Mouse (Mus musculus) monocyte, adult 2 months (primary cell): Measurements from ENCODE around the gene Arhgef28.
"Not testable (repeated sequence)": the region's sequence is repeated elsewhere in the genome, so short reads cannot be mapped to it uniquely, and the experiment has no call there.

Source experiments
- DNase-seq, 2 experiments: peaks; one replicate each; pipeline ENCODE4 v3.0.0; 2022; ENCODE audit warnings: low spot score in 2 of 2, low read depth in 1 of 2

The Arhgef28 gene

GRCm38 (mm10) chr13:98125666-98126065 is 80.6 kb downstream of the Arhgef28 start:
- no peak for DNase-seq

- DNase-seq, result no peak
Observed at GRCm38 (mm10) chr13:98124113-98124745, 82.0 kb downstream of the Arhgef28 start.

DNA sequence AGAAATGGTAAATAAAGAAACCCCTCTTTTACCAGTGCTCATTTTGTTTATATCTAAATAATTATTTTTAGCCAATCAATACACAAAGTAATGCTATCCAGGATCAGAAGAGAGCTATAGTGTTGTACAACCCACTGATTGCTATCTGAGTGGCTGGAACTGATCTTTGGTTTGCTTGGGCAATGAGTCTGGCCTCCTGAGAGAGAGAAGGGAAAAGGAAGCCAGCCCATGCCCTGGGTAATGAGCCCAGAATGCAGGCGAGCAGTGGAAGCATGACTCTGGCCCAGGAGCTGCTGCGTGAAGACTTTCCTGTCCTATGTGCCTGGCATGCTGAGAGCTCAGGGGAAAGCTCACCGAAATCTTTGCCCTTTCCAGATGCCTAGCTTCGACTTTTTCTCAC is 83.5 kb downstream of the Arhgef28 start:
- no peak for DNase-seq

- DNase-seq, result no peak
Observed at GRCm38 (mm10) chr13:98121993-98122392, 84.2 kb downstream of the Arhgef28 start.

GRCm38 (mm10) chr13:98121124-98121470 is 85.1 kb downstream of the Arhgef28 start:
- no peak for DNase-seq

GRCm38 (mm10) chr13:98120356-98121123 is 85.7 kb downstream of the Arhgef28 start:
- DNase-seq, result no peak

DNA sequence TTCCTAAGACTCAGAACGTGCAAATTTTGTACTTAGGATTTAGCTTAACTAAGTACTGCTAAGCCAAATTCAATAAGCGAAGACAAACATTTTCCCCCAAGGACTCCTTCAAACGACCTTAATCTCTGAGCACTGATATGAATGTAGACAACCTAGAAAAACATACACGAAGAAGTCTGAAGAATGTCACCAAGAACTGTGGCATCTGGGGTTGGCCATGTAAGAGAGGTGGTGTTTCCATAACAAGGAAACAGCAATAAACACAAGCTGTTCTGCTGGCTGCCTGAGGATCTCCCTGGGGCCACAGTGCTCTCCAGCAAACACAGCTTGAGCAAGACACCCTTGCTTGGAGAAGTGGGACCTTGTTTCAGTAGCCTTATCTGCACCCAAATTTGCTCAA is 87.9 kb downstream of the Arhgef28 start:
- no peak for DNase-seq

GRCm38 (mm10) chr13:98117566-98118254 is 88.5 kb downstream of the Arhgef28 start:
- no peak for DNase-seq

DNA sequence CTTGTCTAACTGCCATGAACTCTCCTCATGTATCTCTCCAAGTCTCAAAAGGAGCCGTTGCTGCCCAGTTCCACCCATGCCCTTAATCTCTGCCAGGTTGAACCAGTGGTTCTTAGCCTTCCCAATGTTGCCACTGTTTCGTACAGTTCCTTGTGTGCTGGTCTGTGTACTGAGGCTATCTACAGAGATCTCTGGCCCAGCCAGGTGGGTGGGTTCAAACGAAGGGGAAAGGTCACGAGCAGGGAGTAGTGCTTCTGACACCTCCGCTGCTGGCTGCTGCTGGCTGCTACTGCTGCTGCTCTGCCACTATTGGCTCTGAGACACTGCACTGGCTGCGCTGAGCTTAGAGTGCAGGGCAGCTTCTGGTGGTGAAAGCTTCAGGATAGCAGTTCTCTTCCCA is 90.6 kb downstream of the Arhgef28 start:
- no peak for DNase-seq

DNA sequence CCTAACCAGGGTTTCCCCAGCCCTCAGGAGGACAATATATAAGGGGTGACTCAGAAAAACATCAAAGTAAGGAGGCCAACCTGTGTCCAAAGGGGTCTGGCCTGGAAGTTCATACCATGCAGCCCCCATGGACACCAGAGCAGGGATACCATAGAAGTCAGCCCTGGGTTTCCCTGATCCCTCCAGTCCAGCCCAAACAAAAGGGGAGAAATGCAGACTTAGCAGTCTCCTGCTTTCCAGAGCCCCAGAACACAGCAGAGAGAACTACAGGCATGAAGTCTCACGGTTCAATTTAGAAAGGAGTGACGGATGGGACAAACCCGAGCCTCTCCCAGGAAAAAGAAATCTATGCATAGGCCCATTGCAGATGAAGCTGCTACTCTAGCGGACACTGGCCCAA is 91.2 kb downstream of the Arhgef28 start:
- no peak for DNase-seq

- no peak for DNase-seq
Observed at GRCm38 (mm10) chr13:98112812-98113503, 93.3 kb downstream of the Arhgef28 start.

DNA sequence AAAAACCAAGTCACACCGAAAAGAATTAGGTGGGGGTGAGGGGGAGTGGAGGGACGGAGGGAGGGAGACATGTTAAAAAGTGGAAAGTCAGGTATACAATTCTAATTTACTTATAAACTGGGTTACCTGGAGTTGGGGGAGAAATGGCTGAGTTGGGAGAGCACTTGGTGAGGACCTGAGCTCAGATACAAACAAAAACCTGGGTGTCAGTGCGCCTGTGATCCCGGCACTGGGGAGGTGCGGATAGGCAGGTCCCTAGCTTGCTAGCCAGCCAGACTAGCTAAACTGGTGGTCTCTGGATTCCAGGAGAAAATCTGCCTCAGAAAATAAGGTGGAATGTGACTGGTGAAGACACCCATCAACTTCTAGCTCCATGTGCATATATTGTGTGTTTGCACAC is 94.7 kb downstream of the Arhgef28 start:
- DNase-seq, result no peak

GRCm38 (mm10) chr13:98111021-98111420 is 95.2 kb downstream of the Arhgef28 start:
- no peak for DNase-seq

DNA sequence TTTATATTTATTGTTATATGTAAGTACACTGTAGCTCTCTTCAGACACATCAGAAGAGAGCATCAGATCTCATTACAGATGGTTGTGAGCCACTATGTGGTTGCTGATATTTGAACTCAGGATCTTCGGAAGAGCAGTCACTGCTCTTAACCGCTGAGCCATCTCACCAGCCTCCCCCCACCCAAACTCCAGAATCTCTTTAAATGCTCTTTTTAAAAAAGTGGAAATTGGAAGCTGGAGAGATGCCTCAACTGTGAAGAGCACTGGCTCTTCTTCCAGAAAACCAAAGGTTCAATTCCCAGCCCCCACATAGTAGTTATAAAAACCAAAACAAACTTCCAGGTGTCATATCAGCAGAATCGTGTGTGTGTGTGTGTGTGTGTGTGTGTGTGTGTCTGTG is 97.8 kb downstream of the Arhgef28 start:
- not testable (repeated sequence) for DNase-seq

- DNase-seq, result no peak
Observed at GRCm38 (mm10) chr13:98107621-98108020, 98.6 kb downstream of the Arhgef28 start.

DNA sequence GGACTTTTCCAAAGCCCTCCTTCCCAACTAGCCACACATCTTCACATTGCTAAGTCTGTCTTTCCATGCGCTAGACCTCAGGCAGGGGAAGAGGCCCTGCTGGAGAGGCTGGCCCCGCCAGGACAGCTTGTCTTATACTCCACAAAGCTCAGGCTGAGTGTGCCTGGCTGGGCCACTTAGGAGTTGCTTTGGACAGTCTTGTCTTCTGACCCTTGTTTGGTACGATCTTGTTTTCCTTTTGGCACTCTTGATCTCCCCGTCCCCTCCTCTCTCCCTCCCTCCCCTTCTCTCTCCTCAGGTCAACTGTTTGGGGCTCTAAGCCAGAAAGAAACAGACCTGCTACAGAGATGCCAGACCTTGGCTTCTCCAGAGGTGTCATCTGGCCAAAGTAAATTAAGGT is 110.3 kb downstream of the Arhgef28 start:
- DNase-seq, result no peak

DNA sequence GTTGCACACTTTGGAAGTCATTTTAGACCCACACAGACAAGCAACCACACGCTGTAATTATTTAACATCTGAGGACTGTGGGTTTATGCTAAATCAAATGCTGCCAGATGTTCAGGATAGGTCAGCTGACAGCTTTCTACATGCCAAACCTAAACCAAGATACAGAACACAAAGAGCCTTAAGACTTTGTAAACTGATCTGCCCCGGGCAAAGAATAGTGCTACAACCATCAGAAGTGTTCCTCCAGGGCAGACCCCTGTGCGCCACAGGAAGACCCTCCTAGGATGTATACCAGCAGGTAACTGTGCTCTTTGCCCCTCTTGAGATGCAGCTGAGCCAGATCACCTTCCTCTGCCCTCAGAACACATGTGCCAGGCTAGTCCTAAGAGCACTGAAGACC is 111.9 kb downstream of the Arhgef28 start:
- DNase-seq, result no peak

DNA sequence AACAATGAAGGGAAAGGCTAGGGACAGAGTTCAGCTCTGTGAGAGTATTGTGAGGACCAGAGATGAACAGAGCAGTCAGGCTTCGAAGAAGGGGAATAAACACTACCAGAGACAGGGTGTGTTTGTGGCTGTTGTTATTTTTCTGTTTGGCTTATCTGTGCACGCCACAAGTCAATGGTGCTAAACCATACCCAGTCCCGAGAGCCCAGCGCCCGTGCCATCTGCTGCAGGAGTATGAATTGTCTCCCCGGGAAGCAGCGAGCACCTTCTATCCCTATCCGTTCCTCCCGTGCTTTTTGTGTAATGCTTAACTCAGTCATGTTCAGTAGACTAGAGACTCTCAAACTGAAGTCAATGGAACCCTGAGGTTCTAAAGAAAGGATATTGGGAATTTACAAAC is 112.8 kb downstream of the Arhgef28 start:
- DNase-seq, result no peak

DNA sequence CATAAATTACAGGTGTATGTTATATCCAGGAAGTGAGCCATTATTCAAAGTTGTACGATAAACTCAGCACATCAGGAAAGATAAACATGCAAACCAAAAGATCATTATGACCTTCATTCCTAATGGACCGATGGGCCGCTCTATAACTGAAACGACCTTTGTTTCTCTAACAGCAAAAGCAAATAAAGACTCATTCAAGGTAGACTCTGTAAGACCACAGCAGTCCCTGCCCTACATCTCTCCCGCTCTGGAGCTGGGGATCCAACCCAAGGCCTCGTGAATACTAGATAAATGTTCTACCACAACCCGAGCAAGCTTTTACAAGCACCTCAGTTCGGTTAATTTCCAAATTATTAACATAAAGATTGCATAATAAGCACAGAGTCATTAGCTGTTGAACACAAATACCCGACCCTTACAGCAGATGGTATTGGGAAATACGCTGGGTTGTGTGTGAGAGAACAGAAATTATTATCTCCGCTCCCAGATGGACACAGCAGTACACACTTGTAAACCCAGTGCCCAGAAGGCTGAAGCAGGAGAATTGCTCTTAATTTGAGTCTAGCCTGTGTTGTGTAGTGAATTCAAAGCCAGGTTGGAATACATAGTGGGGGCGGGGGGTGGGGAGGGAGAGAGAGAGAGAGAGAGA is 113.8 kb downstream of the Arhgef28 start:
- DNase-seq, result no peak

GRCm38 (mm10) chr13:98079640-98080039 is 126.6 kb downstream of the Arhgef28 start:
- no peak for DNase-seq

DNA sequence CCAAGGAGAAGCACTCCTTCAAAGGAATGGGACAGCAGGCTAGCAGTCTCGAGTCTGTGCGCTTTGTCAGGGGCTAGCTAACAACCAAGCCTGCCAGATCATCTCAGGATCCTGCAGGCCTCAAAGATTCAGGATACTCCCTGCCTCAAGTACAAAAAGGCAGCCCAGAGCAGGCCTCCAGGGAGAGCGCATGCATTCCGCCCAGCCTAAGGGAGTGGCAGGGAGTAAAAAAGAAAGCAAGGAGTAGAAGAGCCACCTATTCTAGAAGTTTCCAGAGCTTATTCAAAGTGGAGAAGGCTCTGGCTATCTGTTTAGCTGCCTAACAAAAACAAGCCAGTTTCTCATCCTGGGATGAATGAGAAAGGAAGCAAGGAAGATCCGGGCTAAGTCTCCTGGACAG is 128.0 kb downstream of the Arhgef28 start:
- DNase-seq, result no peak
